ENCODE assay signal across 10 mouse cellular contexts in the genomic region with DNA sequence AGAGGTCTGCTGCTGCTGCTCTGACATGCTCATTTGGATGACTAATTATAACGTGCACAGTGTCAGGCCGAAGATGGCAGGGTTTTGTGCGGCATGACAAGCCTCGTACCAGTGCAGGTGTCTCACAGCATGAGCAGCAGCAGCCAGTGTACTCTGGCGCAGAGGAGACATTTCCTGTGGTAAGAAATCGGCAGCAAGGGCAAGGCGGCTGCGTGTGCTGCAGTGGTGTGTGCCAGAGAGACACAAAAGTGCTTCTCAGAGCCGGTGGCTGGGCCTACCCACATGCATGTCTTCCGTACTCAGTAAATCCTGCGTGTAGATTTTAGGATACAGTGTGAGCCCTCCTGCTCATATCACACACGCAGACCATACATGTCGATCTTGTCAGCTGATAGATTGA. TPM values are rescaled to one million over a fixed set of nuclear protein-coding genes. Genes with fewer than 3 reads are reported as not detected.
DNase-seq lines count a peak whose midpoint lies in the region; ATAC-seq lines count a peak whose summit lies in the region.
"Had no signal": no experiment of that assay in that cellular context is flagged by ENCODE, and none has a peak within 500 bp of the region (broad histone marks: within the 10 kb centered on the region; RNA-seq: fewer than 3 reads in every experiment).

No protein-coding gene starts in this region.

- no peaks in the 10 kb centered on the region for H3K27me3 ChIP-seq in forebrain, embryonic 11.5 days (ENCODE audit: control insufficient read depth, insufficient read depth, low read length)
- no peaks in the 10 kb centered on the region for H3K27me3 ChIP-seq in forebrain, embryonic 10.5 days (ENCODE audit: poor library complexity, severe bottlenecking)
- no peaks in the 10 kb centered on the region for H3K27me3 ChIP-seq in forebrain, embryonic 12.5 days
- no peaks in the 10 kb centered on the region for H3K27me3 ChIP-seq in kidney, embryonic 16.5 days (ENCODE audit: insufficient read depth, low read length)
- H3K27me3 ChIP-seq: limb, embryonic 15.5 days had no signal

- H3K27ac ChIP-seq in forebrain, embryonic 11.5 days (ENCODE audit: low read depth, low read length), result no peak overlapping the region
- no peak overlapping the region for H3K27ac ChIP-seq in forebrain, embryonic 10.5 days
- 0 out of 2 replicates have a peak overlapping the region, but pooled peaks have one; percentile 46 for H3K27ac ChIP-seq in forebrain, embryonic 12.5 days
- no peak overlapping the region for H3K27ac ChIP-seq in kidney, embryonic 16.5 days (ENCODE audit: low read length)
- H3K27ac ChIP-seq: limb, embryonic 15.5 days had no signal

- DNase-seq in forebrain, embryonic 11.5 days (ENCODE audit: low spot score), result no peak
- no peak for DNase-seq in forebrain, embryonic 10.5 days (ENCODE audit: extremely low spot score, low spot score)
- DNase-seq in layer of hippocampus, postnatal 25 days (ENCODE audit: extremely low spot score in 1 of 2, low spot score in 1 of 2), result peak; percentile 7 to 10
- peak; percentile 28 to 31 for DNase-seq in thymus, adult 18-20 months
- DNase-seq in urinary bladder, postnatal 36 days (ENCODE audit: low spot score in 2 of 2), result no peak
- DNase-seq: heart, adult 18-20 months had no signal

- WGBS in forebrain, embryonic 11.5 days, result 83% methylated on average over 13 of the region's 13 CpGs
- 90% methylated on average over 13 of the region's 13 CpGs for WGBS in forebrain, embryonic 10.5 days
- 77% methylated on average over 13 of the region's 13 CpGs for WGBS in forebrain, embryonic 12.5 days
- WGBS in kidney, embryonic 16.5 days, result 91% methylated on average over 13 of the region's 13 CpGs

- no peaks in the 10 kb centered on the region for H3K36me3 ChIP-seq in forebrain, embryonic 11.5 days (ENCODE audit: control insufficient read depth, insufficient read depth, low read length)
- H3K36me3 ChIP-seq in forebrain, embryonic 10.5 days (replicated peaks), result no peaks in the 10 kb centered on the region; the same call in 1 of the 2 replicates
- H3K36me3 ChIP-seq in forebrain, embryonic 12.5 days (replicated peaks), result no peaks in the 10 kb centered on the region
- 0 out of 2 replicates have a peak, but pooled peaks cover 3% of the 10 kb centered on the region for H3K36me3 ChIP-seq in kidney, embryonic 16.5 days (ENCODE audit: insufficient read depth, low read length)
- H3K36me3 ChIP-seq: limb, embryonic 15.5 days had no signal

- no peaks in the 10 kb centered on the region for H3K9me3 ChIP-seq in forebrain, embryonic 11.5 days (ENCODE audit: control insufficient read depth, low read length)
- H3K9me3 ChIP-seq in forebrain, embryonic 10.5 days, result no peaks in the 10 kb centered on the region
- H3K9me3 ChIP-seq in forebrain, embryonic 12.5 days, result no peaks in the 10 kb centered on the region
- no peaks in the 10 kb centered on the region for H3K9me3 ChIP-seq in kidney, embryonic 16.5 days (ENCODE audit: low read length)
- H3K9me3 ChIP-seq: limb, embryonic 15.5 days had no signal

- H3K4me2 ChIP-seq in forebrain, embryonic 11.5 days (ENCODE audit: low read depth, low read length, severe bottlenecking), result no peak overlapping the region
- no peak overlapping the region for H3K4me2 ChIP-seq in forebrain, embryonic 12.5 days
- H3K4me2 ChIP-seq in kidney, embryonic 16.5 days (replicated peaks; ENCODE audit: low read depth, low read length), result no peak overlapping the region
- H3K4me2 ChIP-seq: limb, embryonic 15.5 days had no signal

- ATAC-seq in forebrain, embryonic 11.5 days (replicated peaks; ENCODE audit: low FRiP score), result 0 out of 2 replicates have a peak, but pooled peaks have one; percentile 36
- peak; percentile 70 for ATAC-seq in forebrain, embryonic 12.5 days (ENCODE audit: low FRiP score)
- ATAC-seq in erythroblast, adult 5-6 weeks (replicated peaks; ENCODE audit: low FRiP score, poor library complexity, severe bottlenecking), result no peak
- ATAC-seq in kidney, embryonic 16.5 days (ENCODE audit: low FRiP score, low TSS enrichment), result no peak

- H3K4me3 ChIP-seq in forebrain, embryonic 11.5 days (ENCODE audit: low read depth, low read length), result no peak overlapping the region
- H3K4me3 ChIP-seq in forebrain, embryonic 10.5 days, result no peak overlapping the region
- H3K4me3 ChIP-seq in forebrain, embryonic 12.5 days (replicated peaks), result no peak overlapping the region
- H3K4me3 ChIP-seq in kidney, embryonic 16.5 days (ENCODE audit: low read length), result no peak overlapping the region
- H3K4me3 ChIP-seq: limb, embryonic 15.5 days had no signal

- no peaks in the 10 kb centered on the region for H3K4me1 ChIP-seq in forebrain, embryonic 11.5 days (replicated peaks; ENCODE audit: control insufficient read depth, insufficient read depth, low read length)
- no peaks in the 10 kb centered on the region for H3K4me1 ChIP-seq in forebrain, embryonic 10.5 days
- H3K4me1 ChIP-seq in forebrain, embryonic 12.5 days, result no peaks in the 10 kb centered on the region
- H3K4me1 ChIP-seq in kidney, embryonic 16.5 days (ENCODE audit: insufficient read depth, low read length), result no peaks in the 10 kb centered on the region
- H3K4me1 ChIP-seq: limb, embryonic 15.5 days had no signal

- no peak overlapping the region for H3K9ac ChIP-seq in forebrain, embryonic 11.5 days (ENCODE audit: low read length)
- H3K9ac ChIP-seq in forebrain, embryonic 12.5 days, result no peak overlapping the region
- H3K9ac ChIP-seq in kidney, embryonic 16.5 days (replicated peaks; ENCODE audit: low read length), result no peak overlapping the region
- H3K9ac ChIP-seq: limb, embryonic 15.5 days had no signal

RNA-seq across cellular contexts. Expression of a gene that starts 51.9 kb away (rescaled TPM):
- 31.4 and 33.9 TPM in 2 replicates for polyA plus RNA-seq in forebrain, embryonic 11.5 days (2014; fragmentation: Nextera tagmentation; extraction: Ambion mirVana)
- polyA plus RNA-seq in forebrain, embryonic 10.5 days (2016; fragmentation: Nextera tagmentation; extraction: Ambion mirVana), result 33.5 and 38.5 TPM in 2 replicates
- 23.6 and 25.0 TPM in 2 replicates for polyA plus RNA-seq in forebrain, embryonic 12.5 days (2016; fragmentation: Nextera tagmentation; extraction: Ambion mirVana)
- 1 to 10 TPM; 8.7 to 9.2 TPM for total RNA-seq in layer of hippocampus, postnatal 25 days (2021)
- total RNA-seq in erythroblast, adult 5-6 weeks (2015; ENCODE audit: low replicate concordance), result 10.8 and 17.6 TPM in 2 replicates
- 15.2 and 28.6 TPM in 2 replicates for total RNA-seq in erythroblast, adult 5-6 weeks (2017; ENCODE audit: low replicate concordance)
- polyA plus RNA-seq in kidney, embryonic 16.5 days (2015; fragmentation: Nextera tagmentation; extraction: Ambion mirVana), result 25.1 and 29.9 TPM in 2 replicates

Comparison
In these comparisons a context has a peak if more than half of its experiments do, and no peak if none do; other contexts are left out.
1. ATAC-seq: peak in forebrain, embryonic 11.5 days (single experiment) and forebrain, embryonic 12.5 days (single experiment); none in erythroblast, adult 5-6 weeks (single experiment) and kidney, embryonic 16.5 days (single experiment).
2. DNase-seq: peak in layer of hippocampus, postnatal 25 days (2 of 2) and thymus, adult 18-20 months (2 of 2); none in forebrain, embryonic 11.5 days (single experiment), forebrain, embryonic 10.5 days (single experiment) and urinary bladder, postnatal 36 days (0 of 2).